Mouse (Mus musculus): Measurements from ENCODE around the gene Slc35f1.

DNA sequence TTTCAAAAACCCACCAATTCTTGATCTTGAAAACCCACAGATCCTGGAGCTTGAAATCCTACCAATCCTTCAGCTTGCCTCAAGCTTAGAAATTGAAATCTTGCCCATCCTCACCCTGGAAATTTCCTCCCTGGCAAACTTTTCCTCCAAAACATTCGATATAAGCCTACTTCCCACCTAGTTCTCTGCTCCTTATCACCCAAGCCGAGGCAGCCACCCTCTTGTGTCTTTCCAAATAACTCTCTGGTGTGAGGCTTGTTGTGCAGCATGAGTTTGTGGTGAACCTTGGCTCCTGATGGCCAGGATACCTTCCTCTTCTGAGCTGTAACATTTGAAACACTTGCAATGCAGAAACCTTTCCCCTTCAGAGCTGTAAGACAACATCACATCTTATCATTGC lies 132.6 kb downstream of the Slc35f1 start:
- TF ChIP-seq CTCF (IDR thresholded peaks at IDR 0.05; ENCODE audit: low read depth, low read length) (no peak), POLR2A (IDR thresholded peaks at IDR 0.05; ENCODE audit: extremely low read depth, insufficient read depth, low read length) (no peak)

Data from liver, adult 2 months (tissue).